Mouse (Mus musculus) retina, postnatal 7 days (tissue): Measurements from ENCODE around the gene Ctxn2.
"Not testable (repeated sequence)": the region's sequence is repeated elsewhere in the genome, so short reads cannot be mapped to it uniquely, and the experiment has no call there.

Experiments used
- DNase-seq: peaks from one replicate; pipeline ENCODE4 v3.0.0-alpha.2; 2012; ENCODE audit warnings: low read depth, low spot score

Ctxn2 gene

DNA sequence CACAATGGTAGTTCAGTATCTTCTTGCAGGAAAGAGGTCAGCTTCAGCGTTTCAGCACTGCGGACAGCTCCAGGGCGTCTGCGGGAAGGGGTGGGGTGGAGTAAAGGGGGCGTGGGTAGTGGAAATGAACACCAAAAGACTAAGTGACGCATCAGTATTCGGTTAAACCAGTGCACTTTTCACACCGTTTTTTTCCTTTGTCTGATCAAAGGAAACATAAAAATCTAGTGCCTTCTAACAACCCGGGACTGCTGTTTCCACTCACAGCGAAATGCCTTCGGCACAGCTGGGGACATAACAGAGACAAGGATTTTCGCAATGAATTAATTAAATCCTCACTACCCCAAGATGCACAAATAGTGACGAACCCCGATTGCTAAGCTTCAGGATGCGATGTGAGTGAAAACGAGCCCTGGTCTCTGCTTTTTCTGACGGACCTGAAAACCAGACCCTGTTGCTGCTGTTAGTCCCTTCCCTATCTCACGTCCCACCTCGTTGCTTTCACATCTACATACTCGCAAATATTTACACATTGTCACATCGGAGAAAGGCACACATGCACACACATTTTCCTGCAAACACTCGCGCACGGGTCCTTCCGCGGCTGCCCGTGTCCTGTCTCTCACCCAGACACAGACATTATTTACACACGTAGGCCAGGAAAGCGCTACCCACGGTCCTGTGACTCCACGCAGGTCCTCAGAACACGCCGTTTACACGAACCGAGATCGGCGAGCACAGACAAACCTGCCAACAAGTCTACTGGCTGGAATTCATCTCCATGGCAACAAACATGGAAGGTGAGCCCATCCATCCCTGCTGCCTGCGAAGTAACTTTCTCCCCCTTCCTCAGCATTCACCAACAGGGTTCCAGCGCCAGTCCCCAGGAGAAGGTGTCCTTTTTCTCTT is at the start of gene Ctxn2:
Gene Ctxn2, plus strand, starts transcription at position 790 of the 909 bp plus-strand sequence.
- DNase-seq: peak; percentile 8

GRCm38 (mm10) chr2:125088757-125089156 is 47.7 kb upstream of the Ctxn2 start:
- no peak for DNase-seq

DNA sequence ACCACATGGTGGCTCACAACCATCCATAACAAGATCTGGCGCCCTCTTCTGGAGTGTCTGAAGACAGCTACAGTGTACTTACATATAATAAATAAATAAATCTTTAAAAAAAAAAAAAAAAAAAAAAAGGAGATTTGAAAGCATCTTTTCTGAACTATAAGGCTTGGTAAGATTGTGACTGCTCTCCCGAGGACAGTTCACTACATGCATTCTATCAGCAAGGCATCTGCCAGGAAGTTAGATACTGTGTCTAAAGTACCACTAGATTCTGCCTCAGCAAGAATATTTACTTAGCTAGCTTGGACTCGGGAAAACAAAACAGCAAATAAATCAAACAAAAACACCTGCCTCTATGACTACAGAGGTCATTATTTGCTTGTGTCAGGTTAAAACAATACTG is 44.4 kb upstream of the Ctxn2 start:
- DNase-seq: not testable (repeated sequence)

DNA sequence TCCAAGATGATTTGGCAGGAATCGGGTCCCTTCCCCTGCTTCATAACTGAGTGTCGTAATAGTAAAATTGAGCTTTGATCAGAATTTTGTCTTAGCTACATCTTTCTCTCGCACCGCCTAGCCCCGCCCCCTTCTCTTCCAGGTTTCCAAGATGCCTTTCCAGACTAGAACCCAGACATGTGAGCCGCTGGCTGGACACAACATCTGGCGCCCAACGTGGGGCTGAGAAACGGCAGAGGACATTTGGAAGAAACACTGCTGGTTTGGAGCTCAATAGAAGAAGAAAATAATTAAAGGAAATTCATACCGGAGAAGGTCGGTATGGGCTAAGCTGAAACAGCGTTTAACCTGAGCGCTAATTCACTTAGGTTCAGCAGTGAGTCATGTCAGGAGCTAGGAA is 32.0 kb upstream of the Ctxn2 start:
- DNase-seq: not testable (repeated sequence)

DNA sequence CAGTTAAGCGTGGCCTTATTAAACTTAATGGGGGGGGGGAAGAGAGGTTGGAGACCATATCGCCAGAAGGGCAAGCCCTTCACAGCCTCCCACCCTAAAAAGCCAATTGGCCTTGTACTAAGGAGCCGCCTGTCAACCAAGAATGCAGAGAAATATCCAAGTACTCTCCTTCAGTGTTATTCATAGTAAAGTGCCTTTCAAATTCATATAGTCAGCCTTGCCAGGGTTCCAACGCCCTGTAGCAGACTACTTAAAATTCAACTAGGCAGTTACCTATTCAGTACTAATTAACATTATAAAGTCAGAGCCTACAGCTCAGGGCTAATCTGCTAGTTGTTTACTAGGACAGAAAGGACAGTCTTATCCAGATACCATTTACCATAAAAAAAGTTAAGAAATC is 30.0 kb upstream of the Ctxn2 start:
- not testable (repeated sequence) for DNase-seq

GRCm38 (mm10) chr2:125119381-125120110 is 16.9 kb upstream of the Ctxn2 start:
- no peak for DNase-seq

DNA sequence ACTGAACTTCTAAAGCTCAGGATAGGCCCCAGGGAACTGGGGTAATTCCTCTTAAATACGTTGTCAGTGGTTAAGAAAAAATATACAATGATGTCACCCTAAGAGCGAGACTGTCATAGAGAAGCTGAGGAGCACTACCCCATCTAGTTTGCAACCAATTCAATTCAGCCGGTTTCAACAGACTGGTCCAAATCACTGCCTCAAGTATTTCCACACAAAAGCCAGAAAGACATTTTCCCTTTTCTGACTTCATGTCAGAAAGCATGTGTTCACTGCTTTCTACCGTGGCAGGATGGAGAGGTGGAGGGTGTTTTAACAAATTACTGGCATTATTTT is 14.2 kb upstream of the Ctxn2 start:
- peak; percentile 5 for DNase-seq

DNA sequence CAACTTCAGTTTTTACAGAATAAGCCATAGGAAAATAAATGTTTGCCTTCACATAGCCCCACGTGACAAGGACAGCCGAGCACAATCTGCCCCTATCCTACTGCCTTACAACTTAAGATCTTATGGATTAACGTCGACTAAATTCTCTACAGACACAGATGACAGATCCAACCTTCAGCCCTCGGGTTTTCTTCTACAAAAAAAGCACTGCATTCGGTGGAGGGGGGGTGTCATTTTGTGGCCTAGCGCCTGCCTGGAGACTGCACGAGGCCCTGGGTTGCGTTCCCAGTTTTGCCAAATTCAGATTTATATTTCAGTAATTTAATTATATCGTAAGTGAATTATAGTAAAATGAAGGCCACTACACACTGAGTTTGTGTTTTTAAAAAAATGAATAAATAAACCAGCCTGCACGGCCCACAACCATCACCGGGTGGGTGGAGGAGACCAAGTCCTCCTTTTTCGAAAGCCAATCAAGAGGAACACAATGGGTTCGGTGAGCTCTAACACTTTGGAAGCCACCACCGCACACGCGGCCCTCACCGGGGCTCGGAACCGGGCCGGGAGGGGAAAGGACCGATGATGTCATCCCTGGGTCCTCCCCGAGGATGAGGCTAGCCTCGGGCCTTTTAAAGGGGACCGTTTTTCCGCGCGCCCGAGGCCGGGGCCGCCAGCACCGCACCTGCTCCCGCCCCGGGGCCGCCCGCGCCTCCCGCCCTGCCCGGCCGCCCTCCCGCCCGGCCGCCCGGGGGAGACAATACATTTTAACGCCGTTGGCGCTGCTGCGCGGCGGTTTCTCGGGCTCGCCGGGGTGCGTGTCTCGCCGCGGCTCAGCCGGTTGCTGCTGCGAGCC is 13.6 kb upstream of the Ctxn2 start:
- peak; percentile 14 for DNase-seq

- DNase-seq: peak; percentile 78
These were observed 13.0 kb upstream of the Ctxn2 start, which contains the start of gene Myef2 for GRCm38 (mm10) chr2:125123477-125123852. Myef2 (minus strand) TSS chr2:125123661.

GRCm38 (mm10) chr2:125125824-125126223 is 10.7 kb upstream of the Ctxn2 start:
- DNase-seq: no peak

- no peak for DNase-seq
These were observed 9.7 kb upstream of the Ctxn2 start for GRCm38 (mm10) chr2:125126792-125127191.

- no peak for DNase-seq
These were observed 2.4 kb upstream of the Ctxn2 start for GRCm38 (mm10) chr2:125134113-125134512.

- DNase-seq: no peak
These were observed 354 bp downstream of the Ctxn2 start for GRCm38 (mm10) chr2:125136846-125137245.

DNA sequence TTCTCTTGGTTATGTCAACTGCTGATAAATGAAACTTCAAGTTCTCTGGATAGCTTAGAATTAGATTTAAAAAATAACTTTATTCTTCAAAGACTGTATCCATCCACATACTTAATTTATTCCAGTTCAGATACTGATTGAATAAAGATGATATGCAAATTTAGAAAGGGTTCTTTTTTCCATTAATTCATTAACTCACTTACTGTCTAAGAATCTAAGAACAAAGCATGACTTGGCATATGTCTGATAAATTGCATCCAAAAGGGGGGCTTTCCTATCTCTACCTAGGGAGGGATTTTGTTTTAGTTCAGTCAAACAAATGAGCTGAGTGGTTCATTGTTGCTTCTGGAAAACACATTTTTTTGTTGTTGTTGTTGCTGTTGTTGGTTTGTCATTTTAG is 5.8 kb downstream of the Ctxn2 start:
- DNase-seq: no peak

DNA sequence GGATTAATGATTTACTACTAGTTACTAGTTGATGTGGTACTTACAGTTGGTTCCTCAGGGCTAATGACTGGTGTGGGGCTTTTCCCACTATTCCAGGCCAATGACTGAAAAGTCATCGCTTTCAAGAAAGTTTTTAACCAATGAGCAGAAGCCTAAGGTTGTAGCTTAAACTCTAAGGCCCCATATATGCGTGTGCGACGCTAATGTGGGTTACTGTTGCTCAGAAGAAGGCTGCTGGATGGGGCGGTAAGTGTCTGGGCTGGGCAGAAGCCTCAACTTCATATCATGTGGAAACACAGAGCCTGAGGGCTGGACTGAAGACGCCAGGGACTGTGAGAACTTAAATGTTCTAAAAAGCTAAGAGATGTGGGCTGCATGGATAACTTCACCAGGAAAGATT is 15.9 kb downstream of the Ctxn2 start, which contains the start of gene Slc12a1:
Gene Slc12a1, plus strand, starts transcription at position 118 of the 400 bp plus-strand sequence.
- DNase-seq: no peak

GRCm38 (mm10) chr2:125154294-125154693 is 17.8 kb downstream of the Ctxn2 start:
- no peak for DNase-seq

GRCm38 (mm10) chr2:125155504-125155903 is 19.0 kb downstream of the Ctxn2 start:
- DNase-seq: no peak

- DNase-seq: no peak
These were observed 25.5 kb downstream of the Ctxn2 start for GRCm38 (mm10) chr2:125162012-125162470.

DNA sequence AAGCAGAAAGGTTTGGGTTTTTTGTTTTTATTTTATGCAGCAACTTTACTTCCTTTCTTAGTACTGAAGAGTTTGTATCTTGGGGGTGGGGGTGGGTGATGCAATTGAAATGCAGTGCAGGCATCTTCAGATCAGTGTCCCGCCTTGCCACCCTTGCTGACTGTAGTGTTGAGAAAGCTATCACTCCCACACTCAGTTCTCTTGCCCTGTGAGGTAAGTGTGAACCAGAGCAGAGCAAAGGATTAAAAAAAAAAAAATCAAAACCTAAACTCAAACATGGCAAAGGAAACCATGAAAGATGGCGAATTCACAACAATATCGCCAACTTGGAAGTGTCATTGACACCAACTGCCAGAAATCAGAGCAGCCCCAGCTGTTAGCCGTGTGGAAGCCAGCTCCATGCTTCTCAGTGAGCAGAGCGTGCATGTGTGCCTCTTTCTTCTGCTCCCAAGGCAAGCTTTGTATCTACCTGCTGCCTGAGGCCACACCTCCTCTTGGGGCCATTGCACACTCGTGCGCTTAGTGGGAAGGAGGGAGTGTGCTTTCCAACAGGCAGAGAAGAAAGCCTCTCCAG is 41.8 kb downstream of the Ctxn2 start:
- no peak for DNase-seq

DNA sequence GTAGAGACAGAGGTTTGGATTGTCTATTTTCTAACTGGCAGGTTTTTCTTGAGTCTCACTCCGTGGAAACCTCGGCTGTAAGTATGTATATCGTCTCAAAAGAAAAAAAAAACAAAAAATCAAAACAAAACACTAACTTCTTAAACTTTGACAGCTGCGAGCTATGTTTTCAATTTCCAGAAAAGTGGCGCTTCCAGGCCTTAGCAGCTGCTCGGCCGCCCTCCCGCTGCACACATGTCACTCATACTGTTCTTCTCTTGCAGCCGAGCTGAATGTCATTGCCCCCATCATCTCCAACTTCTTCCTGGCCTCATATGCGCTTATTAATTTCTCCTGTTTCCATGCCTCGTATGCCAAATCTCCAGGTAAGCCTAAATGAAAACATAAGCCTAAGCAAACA is 51.4 kb downstream of the Ctxn2 start:
- DNase-seq: no peak

- peak; percentile 61 for DNase-seq
These were observed 52.7 kb downstream of the Ctxn2 start for GRCm38 (mm10) chr2:125189197-125189596.
